Mouse (Mus musculus) brain, embryonic 14.5 days (tissue): ENCODE results near the gene Kcns1. TPM values are rescaled to one million over a fixed set of nuclear protein-coding genes. Genes with fewer than 3 reads are reported as not detected.

Experiments
- DNase-seq: peaks from one replicate; pipeline ENCODE4 v3.0.0-alpha.2; 2011; ENCODE audit warnings: low read depth
- CTCF ChIP-seq: fragments of 200-500 bp; IDR thresholded peaks from 2 replicates; pipeline ENCODE4 v1.5.1; 2012; ENCODE audit warnings: inconsistent platforms, mild to moderate bottlenecking, moderate library complexity, borderline replicate concordance; ENCODE audit not compliant: insufficient read depth, insufficient read length; ENCODE audit errors: extremely low read depth
- POLR2A ChIP-seq: fragments of 200-500 bp; IDR thresholded peaks from 2 replicates; pipeline ENCODE4 v1.6.1; 2012; ENCODE audit warnings: mild to moderate bottlenecking, inconsistent platforms, borderline replicate concordance; ENCODE audit not compliant: poor library complexity, insufficient read depth, insufficient read length, severe bottlenecking; ENCODE audit errors: extremely low read depth
- polyA plus RNA-seq: library from polyadenylated mRNA; depleted of rRNA; stranded (reverse); fragments of >200 nt; gene quantifications from 2 replicates; pipeline ENCODE4 v1.2.3, GENCODE M21; 2012

Gene Kcns1
- polyA plus RNA-seq, 1 experiment, result 1.5 TPM

DNA sequence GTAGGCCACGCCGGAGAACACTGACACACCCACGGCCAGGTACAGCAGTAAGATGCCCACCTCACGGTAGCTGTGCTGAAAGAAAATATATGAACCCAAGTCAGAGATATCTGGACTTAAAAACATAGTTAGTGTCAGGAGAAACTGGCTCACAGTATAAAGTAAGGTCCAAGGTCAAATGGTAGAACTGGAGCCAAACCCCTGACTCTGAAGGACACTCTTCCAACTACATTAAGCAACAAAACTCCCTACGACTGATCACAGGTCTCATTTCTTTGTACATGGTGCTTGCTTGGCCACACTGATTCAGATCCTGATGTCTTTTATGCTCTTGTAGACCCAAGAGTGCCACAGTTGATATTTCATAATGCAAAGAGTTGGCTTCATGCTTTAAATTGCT is 6.0 kb downstream of the Kcns1 start:
- TF ChIP-seq CTCF (no peak), POLR2A (no peak)
- DNase-seq, result no peak

DNA sequence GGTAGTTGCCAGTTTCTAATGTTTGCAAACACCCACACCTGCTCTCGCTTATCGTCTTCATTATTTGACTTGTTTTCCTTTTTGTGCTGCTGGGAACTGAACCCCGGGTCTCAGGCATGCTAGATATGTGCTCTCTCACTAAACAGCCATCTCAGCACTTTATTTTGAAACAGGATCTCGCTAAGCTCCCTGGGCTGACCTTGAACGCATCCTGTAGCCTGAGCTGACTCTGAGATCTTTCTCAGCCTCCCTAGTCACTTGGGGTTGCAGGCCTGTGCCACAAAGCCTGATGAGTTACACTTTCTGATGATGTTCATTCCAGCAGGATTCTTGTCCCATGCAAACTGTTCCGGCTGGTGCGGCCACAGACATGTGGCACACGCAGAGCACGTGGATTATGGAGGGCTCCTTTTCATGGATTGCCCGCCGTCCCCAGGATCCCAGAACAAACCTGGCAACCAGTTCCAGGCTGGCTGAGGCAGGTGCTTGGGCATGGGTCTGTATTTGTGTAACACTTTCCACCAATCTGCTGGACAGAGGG is 9.3 kb downstream of the Kcns1 start:
- no peak for TF ChIP-seq POLR2A
- no peak for TF ChIP-seq CTCF
- no peak for DNase-seq

DNA sequence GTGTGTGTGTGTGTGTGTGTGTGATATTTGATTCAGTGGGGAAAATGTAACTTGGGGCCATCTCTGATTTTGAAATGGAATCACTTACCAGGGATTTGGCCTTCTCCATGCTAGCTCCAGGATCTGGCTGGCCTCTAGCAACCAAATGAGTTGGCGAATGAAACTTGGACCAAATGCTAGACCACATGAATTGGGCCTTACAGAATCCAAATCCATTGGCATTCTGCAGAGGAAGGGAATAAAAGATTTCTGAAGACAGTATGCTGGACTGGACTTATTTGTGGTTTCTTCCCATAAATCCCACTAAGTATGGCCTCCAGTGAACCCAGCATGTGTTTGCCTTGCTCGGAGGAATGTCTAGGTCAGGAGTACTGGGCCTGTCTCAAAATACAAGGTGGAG is 12.1 kb downstream of the Kcns1 start:
- no peak for TF ChIP-seq CTCF
- no peak for TF ChIP-seq POLR2A
- no peak for DNase-seq

GRCm38 (mm10) chr2:164156158-164156557 is 14.8 kb downstream of the Kcns1 start:
- TF ChIP-seq POLR2A (no peak), CTCF (no peak)
- DNase-seq, result no peak

- no peak for TF ChIP-seq POLR2A
- no peak for TF ChIP-seq CTCF
- DNase-seq, result no peak
Observed at GRCm38 (mm10) chr2:164154007-164154406, 16.9 kb downstream of the Kcns1 start.

GRCm38 (mm10) chr2:164152341-164152740 is 18.6 kb downstream of the Kcns1 start:
- TF ChIP-seq POLR2A, result no peak
- no peak for TF ChIP-seq CTCF
- no peak for DNase-seq

GRCm38 (mm10) chr2:164150086-164150760 is 20.7 kb downstream of the Kcns1 start:
- TF ChIP-seq CTCF, result no peak
- TF ChIP-seq POLR2A, result no peak
- peak; percentile 32 for DNase-seq

GRCm38 (mm10) chr2:164146556-164146955 is 24.4 kb downstream of the Kcns1 start:
- DNase-seq, result no peak
- TF ChIP-seq CTCF, result no peak

DNA sequence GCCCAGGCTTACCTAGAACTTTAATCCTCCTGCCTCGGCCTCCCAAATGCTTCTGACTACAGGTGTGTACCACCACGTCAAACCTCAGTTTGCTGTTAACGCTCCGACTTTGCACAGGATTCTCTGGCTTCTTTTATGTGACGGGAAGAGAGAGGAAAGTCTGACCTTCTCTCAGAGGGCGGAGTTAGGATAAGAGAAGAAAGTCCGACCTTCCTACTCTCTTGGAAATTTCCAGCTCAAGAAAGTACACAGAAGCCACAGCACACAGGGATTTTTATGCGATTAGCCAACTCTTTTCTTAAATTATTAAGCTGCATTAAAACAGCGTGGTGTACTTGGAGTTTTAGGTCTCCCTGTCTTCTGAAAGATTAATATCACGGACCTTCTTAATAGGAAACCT is 26.4 kb downstream of the Kcns1 start:
- TF ChIP-seq POLR2A, result no peak
- no peak for TF ChIP-seq CTCF
- DNase-seq, result no peak

DNA sequence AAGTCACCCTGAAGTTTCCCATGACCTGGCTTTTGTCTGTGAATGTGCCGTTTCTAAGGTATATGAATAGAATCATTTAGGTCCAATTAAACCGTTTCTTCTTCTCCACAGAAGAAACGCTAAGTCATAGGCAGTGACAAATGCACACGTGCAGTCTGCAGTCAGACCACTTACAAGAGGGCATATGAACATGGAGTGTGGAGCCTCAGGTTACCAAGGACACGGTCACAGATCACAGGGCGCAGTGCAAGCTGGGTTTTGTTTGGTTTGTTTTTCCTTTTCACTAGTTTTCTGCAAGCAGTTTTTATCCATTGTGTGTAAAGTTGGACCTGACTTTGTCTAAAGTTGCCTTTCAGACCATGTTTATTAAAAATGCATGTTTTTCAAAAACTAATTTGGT is 26.9 kb downstream of the Kcns1 start:
- DNase-seq, result peak; percentile 10
- TF ChIP-seq POLR2A, result no peak
- no peak for TF ChIP-seq CTCF

- TF ChIP-seq CTCF (no peak), POLR2A (no peak)
- DNase-seq, result peak; percentile 55
Observed at GRCm38 (mm10) chr2:164142021-164142420, 28.9 kb downstream of the Kcns1 start.

DNA sequence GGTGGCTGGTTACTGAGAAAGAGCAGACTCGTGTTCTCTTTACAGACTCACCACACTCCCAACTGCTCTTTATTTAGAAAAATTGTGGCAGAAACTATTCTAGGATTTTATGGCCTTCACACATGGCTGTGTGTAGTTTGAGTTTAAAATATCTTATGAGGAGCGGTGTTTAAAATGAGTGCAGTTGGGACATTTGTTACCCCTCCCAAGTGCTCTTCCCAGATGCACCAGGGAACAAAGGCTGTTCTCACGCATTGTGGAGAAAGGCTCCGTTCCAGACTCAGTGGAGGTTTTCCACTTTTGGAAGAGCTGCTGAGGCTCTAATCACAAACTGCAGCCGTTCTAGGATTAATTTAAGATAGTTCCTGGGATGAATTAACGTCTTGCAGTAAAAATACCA is 33.2 kb downstream of the Kcns1 start:
- TF ChIP-seq CTCF, result no peak

GRCm38 (mm10) chr2:164136393-164136792 is 34.5 kb downstream of the Kcns1 start:
- TF ChIP-seq POLR2A, result no peak
- TF ChIP-seq CTCF, result peak; percentile 20; the same call in 1 of the 2 replicates
- DNase-seq, result peak; percentile 31

More for the DNA sequence above, 33.2 kb downstream of the Kcns1 start:
- no peak for DNase-seq

- TF ChIP-seq POLR2A (no peak), CTCF (no peak)
- no peak for DNase-seq
Observed at GRCm38 (mm10) chr2:164135367-164135766, 35.5 kb downstream of the Kcns1 start.
